Mouse (Mus musculus) CH12.LX (cell line): ENCODE data around the gene Gatad1.

Experiments used
- CTCF ChIP-seq, 2 experiments: IDR thresholded peaks in 1 of 2; conservative IDR thresholded peaks in 1 of 2; 2 replicates each; pipeline ENCODE4 v1.5.1; 2011 to 2012; ENCODE audit warnings: low read depth in 2 of 2, low read length in 2 of 2, improper control_type of control experiment in 1 of 2, inconsistent platforms in 1 of 2, mild to moderate bottlenecking in 1 of 2, moderate library complexity in 1 of 2
- KAT2A ChIP-seq: IDR thresholded peaks from 2 replicates; pipeline ENCODE4 v1.6.1; 2012; ENCODE audit warnings: low read length, improper control_type of control experiment, inconsistent platforms; ENCODE audit not compliant: insufficient replicate concordance
- MAX ChIP-seq: IDR thresholded peaks from 2 replicates; pipeline ENCODE4 v1.6.1; 2011; ENCODE audit warnings: low read length, improper control_type of control experiment
- MYC ChIP-seq: IDR thresholded peaks from 2 replicates; pipeline ENCODE4 v1.6.1; 2011; ENCODE audit warnings: low read depth, mild to moderate bottlenecking, improper control_type of control experiment, low read length
- SMC3 ChIP-seq: IDR thresholded peaks from 2 replicates; pipeline ENCODE4 v1.6.1; 2011; ENCODE audit warnings: low read depth, low read length, improper control_type of control experiment
- TBP ChIP-seq: conservative IDR thresholded peaks from 2 replicates; pipeline ENCODE4 v1.6.1; 2011; ENCODE audit warnings: low read depth, low read length, improper control_type of control experiment

GRCm38 (mm10) chr5:3666585-3666984, 9.6 kb upstream of the Gatad1 start:
- TF ChIP-seq MYC (no peak), SMC3 (no peak), MAX (no peak), CTCF (conservative IDR thresholded peaks at IDR 0.05 in 1 of 2, IDR thresholded peaks at IDR 0.05 in 1 of 2; ENCODE audit: low read depth in 2 of 2, low read length in 2 of 2) (no peak), TBP (no peak), KAT2A (no peak)
